Mouse (Mus musculus) CH12.LX (cell line): ENCODE results near the gene Serp1. TPM values are rescaled to one million over a fixed set of nuclear protein-coding genes. Genes with fewer than 3 reads are reported as not detected.

ENCODE experiments used
- DNase-seq: peaks from one replicate; pipeline ENCODE4 v3.0.0-alpha.2; 2013; ENCODE audit errors: extremely low read depth
- H3K27ac ChIP-seq: 2 replicates; pipeline ENCODE4 v1.5.1; 2012; ENCODE audit warnings: low read depth, mild to moderate bottlenecking, control low read depth, moderate library complexity; ENCODE audit not compliant: insufficient read depth
- H3K27me3 ChIP-seq: replicated peaks from 2 replicates; pipeline ENCODE3; 2012; ENCODE audit warnings: inconsistent platforms
- H3K36me3 ChIP-seq, 2 experiments: replicated peaks in 1 of 2; 2 replicates each; pipeline versions ENCODE3 to v1.6.1; 2012; ENCODE audit warnings: inconsistent platforms in 1 of 2, low read length in 1 of 2, mild to moderate bottlenecking in 1 of 2, mixed read lengths in 1 of 2, moderate library complexity in 1 of 2; ENCODE audit not compliant: control insufficient read depth in 1 of 2, insufficient read depth in 1 of 2
- H3K4me1 ChIP-seq, 2 experiments: 2 replicates each; pipeline ENCODE4 v1.6.1; 2012; ENCODE audit warnings: inconsistent platforms in 1 of 2, moderate library complexity in 1 of 2; ENCODE audit not compliant: insufficient read depth in 2 of 2, control insufficient read depth in 1 of 2
- H3K4me2 ChIP-seq: 2 replicates; pipeline ENCODE4 v1.6.1; 2012; ENCODE audit warnings: low read depth, mild to moderate bottlenecking, control low read depth; ENCODE audit not compliant: poor library complexity, insufficient read depth, severe bottlenecking
- H3K4me3 ChIP-seq, 3 experiments: fragments of 150-350 bp in 1 of 3; sonication (generic) in 1 of 3; replicated peaks in 1 of 3; 2 replicates each; pipeline versions ENCODE3 to v1.5.1; 2011 to 2012; ENCODE audit warnings: low read depth in 2 of 3, low read length in 2 of 3, mild to moderate bottlenecking in 2 of 3, moderate library complexity in 2 of 3, control low read depth in 1 of 3, improper control_type of control experiment in 1 of 3, inconsistent platforms in 1 of 3, mixed read lengths in 1 of 3; ENCODE audit not compliant: poor library complexity in 1 of 3
- H3K79me2 ChIP-seq: replicated peaks from 2 replicates; pipeline ENCODE4 v1.6.1; 2012; ENCODE audit warnings: mild to moderate bottlenecking, moderate library complexity; ENCODE audit not compliant: control insufficient read depth, poor library complexity, insufficient read depth, severe bottlenecking; ENCODE audit errors: extremely low read depth
- H3K9ac ChIP-seq: 2 replicates; pipeline ENCODE4 v1.6.1; 2012; ENCODE audit warnings: low read depth, mild to moderate bottlenecking, control low read depth, moderate library complexity; ENCODE audit not compliant: insufficient read depth
- H3K9me3 ChIP-seq: replicated peaks from 2 replicates; pipeline ENCODE3; 2012; ENCODE audit warnings: low read length, inconsistent platforms, mixed read lengths
- CHD1 ChIP-seq: IDR thresholded peaks from 2 replicates; pipeline ENCODE4 v1.6.1; 2012; ENCODE audit warnings: low read depth, low read length, improper control_type of control experiment, inconsistent platforms
- CTCF ChIP-seq, 2 experiments: IDR thresholded peaks in 1 of 2; conservative IDR thresholded peaks in 1 of 2; 2 replicates each; pipeline ENCODE4 v1.5.1; 2011 to 2012; ENCODE audit warnings: low read depth in 2 of 2, low read length in 2 of 2, improper control_type of control experiment in 1 of 2, inconsistent platforms in 1 of 2, mild to moderate bottlenecking in 1 of 2, moderate library complexity in 1 of 2
- ELF1 ChIP-seq: IDR thresholded peaks from 2 replicates; pipeline ENCODE4 v1.6.1; 2014; ENCODE audit warnings: low read depth, mild to moderate bottlenecking, inconsistent platforms, low read length, improper control_type of control experiment
- GABPA ChIP-seq: IDR thresholded peaks from 2 replicates; pipeline ENCODE4 v1.6.1; 2012; ENCODE audit warnings: low read depth, low read length, improper control_type of control experiment, inconsistent platforms; ENCODE audit not compliant: insufficient replicate concordance
- HCFC1 ChIP-seq: IDR thresholded peaks from 2 replicates; pipeline ENCODE4 v1.6.1; 2012; ENCODE audit warnings: low read depth, mild to moderate bottlenecking, inconsistent platforms, low read length, improper control_type of control experiment
- JUND ChIP-seq: conservative IDR thresholded peaks from 2 replicates; pipeline ENCODE4 v1.6.1; 2011; ENCODE audit warnings: low read depth, low read length, improper control_type of control experiment
- KAT2A ChIP-seq: IDR thresholded peaks from 2 replicates; pipeline ENCODE4 v1.6.1; 2012; ENCODE audit warnings: low read length, improper control_type of control experiment, inconsistent platforms; ENCODE audit not compliant: insufficient replicate concordance
- MAFK ChIP-seq: IDR thresholded peaks from 2 replicates; pipeline ENCODE4 v1.6.1; 2011; ENCODE audit warnings: low read length, improper control_type of control experiment; ENCODE audit not compliant: insufficient replicate concordance
- MEF2A ChIP-seq: IDR thresholded peaks from 2 replicates; pipeline ENCODE4 v1.6.1; 2014; ENCODE audit warnings: low read depth, mild to moderate bottlenecking, inconsistent platforms, low read length, improper control_type of control experiment, borderline replicate concordance
- MYC ChIP-seq: IDR thresholded peaks from 2 replicates; pipeline ENCODE4 v1.6.1; 2011; ENCODE audit warnings: low read depth, mild to moderate bottlenecking, improper control_type of control experiment, low read length
- NELFE ChIP-seq: IDR thresholded peaks from 2 replicates; pipeline ENCODE4 v1.6.1; 2011; ENCODE audit warnings: low read depth, low read length, improper control_type of control experiment
- PAX5 ChIP-seq: IDR thresholded peaks from 2 replicates; pipeline ENCODE4 v1.6.1; 2012; ENCODE audit warnings: low read length, inconsistent platforms, mixed read lengths
- POLR2A ChIP-seq: IDR thresholded peaks from 2 replicates; pipeline ENCODE4 v1.6.1; 2011; ENCODE audit warnings: low read depth, mild to moderate bottlenecking, improper control_type of control experiment, low read length
- POLR2AphosphoS2 ChIP-seq: IDR thresholded peaks from 2 replicates; pipeline ENCODE4 v1.6.1; 2011; ENCODE audit warnings: low read depth, low read length, improper control_type of control experiment
- RAD21 ChIP-seq: IDR thresholded peaks from 2 replicates; pipeline ENCODE4 v1.6.1; 2011; ENCODE audit warnings: low read depth, mild to moderate bottlenecking, low read length, improper control_type of control experiment, moderate library complexity
- SIN3A ChIP-seq: IDR thresholded peaks from 2 replicates; pipeline ENCODE4 v1.6.1; 2012; ENCODE audit warnings: low read length, improper control_type of control experiment, inconsistent platforms
- SMC3 ChIP-seq: IDR thresholded peaks from 2 replicates; pipeline ENCODE4 v1.6.1; 2011; ENCODE audit warnings: low read depth, low read length, improper control_type of control experiment
- TBP ChIP-seq: conservative IDR thresholded peaks from 2 replicates; pipeline ENCODE4 v1.6.1; 2011; ENCODE audit warnings: low read depth, low read length, improper control_type of control experiment
- USF1 ChIP-seq: IDR thresholded peaks from 2 replicates; pipeline ENCODE4 v1.6.1; 2014; ENCODE audit warnings: low read depth, mild to moderate bottlenecking, inconsistent platforms, low read length, improper control_type of control experiment
- ZC3H11A ChIP-seq: IDR thresholded peaks from 2 replicates; pipeline ENCODE4 v1.6.1; 2012; ENCODE audit warnings: low read depth, mild to moderate bottlenecking, inconsistent platforms, low read length, improper control_type of control experiment
- ZKSCAN1 ChIP-seq: IDR thresholded peaks from 2 replicates; pipeline ENCODE4 v1.6.1; 2012; ENCODE audit warnings: low read depth, inconsistent platforms, low read length, improper control_type of control experiment, borderline replicate concordance
- ZNF384 ChIP-seq: IDR thresholded peaks from 2 replicates; pipeline ENCODE4 v1.6.1; 2012; ENCODE audit warnings: low read depth, low read length, improper control_type of control experiment, inconsistent platforms
- dilution Hi-C: fragments of 300-500 bp; cut with MboI; formaldehyde crosslinking; loops from 2 replicates; pipeline ENCODE4 v1.14.3; 2020; ENCODE audit warnings: low sequenced_read_pairs; ENCODE audit not compliant: extremely low pct_unique_long_range_greater_than_20kb, extremely low pct_ligation_motif_present
- in situ Hi-C: fragments of 300-500 bp; cut with MboI; formaldehyde crosslinking; loops from 3 replicates; pipeline ENCODE4 v1.14.3; 2019; ENCODE audit warnings: low sequenced_read_pairs, low pct_ligation_motif_present, low pct_unique_long_range_greater_than_20kb, mixed read lengths
- polyA plus RNA-seq: library from polyadenylated mRNA; unstranded; fragments of >175 nt; gene quantifications from 2 replicates; pipeline ENCODE4 v1.2.1, GENCODE M21; 2012; ENCODE audit warnings: low read depth; ENCODE audit not compliant: insufficient read length
- total RNA-seq, 2 experiments: library from RNA; depleted of rRNA; stranded (reverse); fragments of 300-350 nt in 1 of 2; fragments of >200 nt in 1 of 2; gene quantifications; 2 replicates each; pipeline ENCODE4 v1.2.3; 2012 to 2014

The Serp1 gene
- total and polyA plus RNA-seq, 3 experiments = 219 to 470 (median 298) TPM

- DNase-seq = no peak
- in situ Hi-C loops = loop anchor here (25.0 kb wide), 1 partner anchor 650 kb away; the partner anchor contains the start of gene Pfn2
- Histone ChIP-seq H3K27ac (no peak overlapping the region), H3K27me3 (no peaks in the 10 kb centered on the region), H3K4me2 (no peak overlapping the region), H3K9ac (no peak overlapping the region), H3K4me3 (no peak overlapping the region), H3K36me3 (no peaks in the 10 kb centered on the region), H3K9me3 (peaks cover 8% of the 10 kb centered on the region), H3K4me1 (peaks cover 0 to 4% of the 10 kb centered on the region in 2 experiments; a peak in 1 of 4 replicates), H3K79me2 (no peaks in the 10 kb centered on the region)
- dilution Hi-C loops = no loop called here
- peak; percentile 22 to 35; a peak in 3 of 4 replicates for TF ChIP-seq CTCF (conservative IDR thresholded peaks at IDR 0.05 in 1 of 2, IDR thresholded peaks at IDR 0.05 in 1 of 2; ENCODE audit: low read depth in 2 of 2, low read length in 2 of 2)
- no peak for TF ChIP-seq JUND
Measured at GRCm38 (mm10) chr3:58487121-58487520, 38.6 kb downstream of the Serp1 start.

DNA sequence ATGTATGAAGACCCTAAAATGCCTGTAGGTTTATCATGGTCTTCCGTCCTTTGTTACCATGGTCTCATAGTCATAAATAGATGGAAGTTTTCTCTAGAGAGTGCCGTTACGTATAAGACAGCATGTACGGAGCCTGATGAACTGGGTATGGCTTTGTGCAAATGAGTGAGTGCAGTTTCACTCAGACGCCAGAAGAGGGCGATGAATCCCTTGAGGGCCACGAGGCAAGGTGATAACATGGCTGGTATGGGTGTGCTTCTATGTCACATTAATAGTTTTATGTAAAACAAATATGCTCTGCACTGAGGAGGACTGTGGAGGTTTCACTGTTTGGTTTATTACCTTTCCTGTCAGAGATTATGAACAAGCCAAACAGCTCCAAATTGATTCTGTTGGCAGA, 39.8 kb downstream of the Serp1 start:
- dilution Hi-C loops (no loop called here), in situ Hi-C loops (loop anchor here (25.0 kb wide), 1 partner anchor 649 kb away; the partner anchor contains the start of gene Pfn2)
- Histone ChIP-seq H3K36me3 (no peaks in the 10 kb centered on the region), H3K4me2 (no peak overlapping the region), H3K4me3 (no peak overlapping the region), H3K9me3 (peaks cover 8% of the 10 kb centered on the region), H3K4me1 (peaks cover 0 to 1% of the 10 kb centered on the region in 2 experiments; a peak in 1 of 4 replicates), H3K9ac (no peak overlapping the region), H3K27ac (no peak overlapping the region), H3K27me3 (no peaks in the 10 kb centered on the region), H3K79me2 (no peaks in the 10 kb centered on the region)
- peak; percentile 55 for DNase-seq
- TF ChIP-seq SMC3 (peak; percentile 45), RAD21 (peak; percentile 61), POLR2AphosphoS2 (no peak), MYC (peak; percentile 72; the same call in 1 of the 2 replicates), USF1 (no peak), CTCF (conservative IDR thresholded peaks at IDR 0.05 in 1 of 2, IDR thresholded peaks at IDR 0.05 in 1 of 2; ENCODE audit: low read depth in 2 of 2, low read length in 2 of 2) (peak; percentile 66 to 67)

- in situ Hi-C loops = loop anchor here (25.0 kb wide), 1 partner anchor 642 kb away; the partner anchor contains the start of gene Pfn2
- Histone ChIP-seq H3K9ac (no peak overlapping the region), H3K4me2 (no peak overlapping the region), H3K4me1 (no peaks in the 10 kb centered on the region), H3K27ac (no peak overlapping the region), H3K79me2 (no peaks in the 10 kb centered on the region), H3K27me3 (no peaks in the 10 kb centered on the region), H3K36me3 (no peaks in the 10 kb centered on the region), H3K4me3 (no peak overlapping the region), H3K9me3 (no peaks in the 10 kb centered on the region)
- TF ChIP-seq SIN3A (no peak), MAFK (no peak), JUND (no peak), PAX5 (no peak), ZKSCAN1 (no peak), NELFE (no peak), USF1 (no peak), TBP (no peak), CTCF (conservative IDR thresholded peaks at IDR 0.05 in 1 of 2, IDR thresholded peaks at IDR 0.05 in 1 of 2; ENCODE audit: low read depth in 2 of 2, low read length in 2 of 2) (no peak), ZC3H11A (no peak), ELF1 (no peak), HCFC1 (no peak), CHD1 (no peak), GABPA (no peak), ZNF384 (no peak), POLR2A (no peak), MEF2A (no peak), KAT2A (no peak)
- dilution Hi-C loops = no loop called here
- DNase-seq = no peak
Measured at GRCm38 (mm10) chr3:58478755-58479455, 46.8 kb downstream of the Serp1 start.
